Mouse (Mus musculus) left cerebral cortex, postnatal 4 days (tissue): Measurements from ENCODE around the gene Kncn. TPM values are rescaled to one million over a fixed set of nuclear protein-coding genes. Genes with fewer than 3 reads are reported as not detected.
A peak's percentile ranks its signal among the peaks of the same experiment; 100 is the strongest.

Source experiments
- DNase-seq: peaks from one replicate; pipeline ENCODE4 v3.0.0-alpha.2; 2022
- intact Hi-C: fragments of 180-260 bp; cut with DNase I; formaldehyde crosslinking; loops from one replicate; pipeline ENCODE4 v1.15.1; 2025
- total RNA-seq, 2 experiments: library from RNA; stranded (reverse); gene quantifications; 2 replicates each; pipeline ENCODE4 v1.2.3; 2021

The Kncn gene
- under 1 TPM in 1 of 2 experiments, not detected in 1; 0.32 TPM for total RNA-seq

- intact Hi-C loops, result no loop called here
These were observed at the start of gene Kncn for GRCm38 (mm10) chr4:115884022-115884421. Kncn (plus strand) TSS chr4:115884400.

GRCm38 (mm10) chr4:115835576-115835975 lies 48.6 kb upstream of the Kncn start:
- intact Hi-C loops, result no loop called here
- DNase-seq, result peak; percentile 11

More at GRCm38 (mm10) chr4:115884022-115884421, at the start of gene Kncn:
- no peak for DNase-seq

- no peak for DNase-seq
- intact Hi-C loops, result no loop called here
These were observed 46.0 kb upstream of the Kncn start for GRCm38 (mm10) chr4:115838196-115838595.

- intact Hi-C loops, result no loop called here
- DNase-seq, result peak; percentile 93
These were observed 45.2 kb upstream of the Kncn start, which contains the start of gene Mknk1 for GRCm38 (mm10) chr4:115838696-115839641. Mknk1 (plus strand) TSS chr4:115839198.

- intact Hi-C loops, result no loop called here
- DNase-seq, result no peak
These were observed 44.2 kb upstream of the Kncn start for GRCm38 (mm10) chr4:115839956-115840355.

- DNase-seq, result no peak
- intact Hi-C loops, result no loop called here
These were observed 43.4 kb upstream of the Kncn start for GRCm38 (mm10) chr4:115840842-115841241.

- DNase-seq, result no peak
- intact Hi-C loops, result no loop called here
These were observed 37.5 kb upstream of the Kncn start for GRCm38 (mm10) chr4:115846656-115847055.

GRCm38 (mm10) chr4:115847377-115847776 lies 36.8 kb upstream of the Kncn start:
- intact Hi-C loops, result no loop called here
- no peak for DNase-seq

- intact Hi-C loops, result no loop called here
- no peak for DNase-seq
These were observed 36.1 kb upstream of the Kncn start for GRCm38 (mm10) chr4:115848083-115848482.

- intact Hi-C loops, result no loop called here
- DNase-seq, result no peak
These were observed 35.1 kb upstream of the Kncn start for GRCm38 (mm10) chr4:115848990-115849677.

GRCm38 (mm10) chr4:115850111-115850510 lies 34.1 kb upstream of the Kncn start:
- DNase-seq, result no peak
- intact Hi-C loops, result no loop called here

GRCm38 (mm10) chr4:115850631-115851030 lies 33.6 kb upstream of the Kncn start:
- intact Hi-C loops, result no loop called here
- no peak for DNase-seq

- no peak for DNase-seq
- intact Hi-C loops, result no loop called here
These were observed 32.6 kb upstream of the Kncn start for GRCm38 (mm10) chr4:115851569-115851968.

- peak; percentile 8 for DNase-seq
- intact Hi-C loops, result no loop called here
These were observed 29.1 kb upstream of the Kncn start for GRCm38 (mm10) chr4:115855100-115855499.

- peak; percentile 40 for DNase-seq
- intact Hi-C loops, result no loop called here
These were observed 28.6 kb upstream of the Kncn start for GRCm38 (mm10) chr4:115855609-115856008.

GRCm38 (mm10) chr4:115856282-115856681 lies 27.9 kb upstream of the Kncn start:
- DNase-seq, result no peak
- intact Hi-C loops, result no loop called here

- no peak for DNase-seq
- intact Hi-C loops, result no loop called here
These were observed 26.8 kb upstream of the Kncn start for GRCm38 (mm10) chr4:115857293-115857883.

- no peak for DNase-seq
- intact Hi-C loops, result no loop called here
These were observed 20.8 kb upstream of the Kncn start for GRCm38 (mm10) chr4:115863352-115863751.

- intact Hi-C loops, result no loop called here
- DNase-seq, result no peak
These were observed 20.3 kb upstream of the Kncn start for GRCm38 (mm10) chr4:115863880-115864279.

GRCm38 (mm10) chr4:115869512-115870210 lies 14.5 kb upstream of the Kncn start:
- DNase-seq, result no peak
- intact Hi-C loops, result no loop called here

GRCm38 (mm10) chr4:115873231-115873630 lies 11.0 kb upstream of the Kncn start:
- intact Hi-C loops, result no loop called here

More at GRCm38 (mm10) chr4:115873231-115873630, 11.0 kb upstream of the Kncn start:
- no peak for DNase-seq
